Comparison of ENCODE assay signal across 14 mouse cellular contexts in the genomic region with DNA sequence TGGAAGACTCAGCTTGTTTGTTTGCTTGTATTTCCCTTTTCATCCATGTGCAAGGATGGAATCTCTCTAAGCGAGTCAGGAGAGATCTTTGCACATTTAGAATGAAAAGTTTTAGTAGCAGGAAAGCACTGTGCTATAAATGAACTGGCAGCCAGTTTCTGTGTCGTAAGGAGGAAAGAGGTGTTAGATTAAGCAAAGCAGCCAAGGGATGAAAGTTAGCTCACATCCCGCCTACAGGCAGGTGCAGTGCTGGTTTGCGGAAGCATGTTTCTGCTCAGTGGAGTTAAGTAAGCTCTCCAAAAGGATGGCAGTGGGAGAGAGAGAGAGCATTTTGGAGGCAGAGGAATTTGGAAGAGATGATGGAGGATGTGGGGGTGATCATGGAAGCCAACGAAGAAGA.
DNase-seq lines count a peak whose midpoint lies in the region; ATAC-seq and TF ChIP-seq lines count a peak whose summit lies in the region.
"Had no signal": no experiment of that assay in that cellular context is flagged by ENCODE, and none has a peak within 500 bp of the region (broad histone marks: within the 10 kb centered on the region; RNA-seq: fewer than 3 reads in every experiment).

No protein-coding gene starts in this region.

- H3K4me1 ChIP-seq in midbrain, embryonic 11.5 days (ENCODE audit: control insufficient read depth, insufficient read depth, low read length), result peaks cover 19% of the 10 kb centered on the region
- 0 out of 2 replicates have a peak, but pooled peaks cover 3% of the 10 kb centered on the region for H3K4me1 ChIP-seq in midbrain, embryonic 16.5 days (ENCODE audit: control insufficient read depth, insufficient read depth, low read length)

- peak overlapping the region; percentile 35; the same call in 1 of the 2 replicates for H3K27ac ChIP-seq in midbrain, embryonic 11.5 days (ENCODE audit: low read depth, low read length)
- H3K27ac ChIP-seq in midbrain, embryonic 16.5 days (ENCODE audit: low read length), result no peak overlapping the region
- H3K27ac ChIP-seq in gastrocnemius, adult 2 months, result no peak overlapping the region
- H3K27ac ChIP-seq: limb, embryonic 12.5 days; liver, embryonic 15.5 days had no signal

- TF ChIP-seq CTCF in gastrocnemius, adult 2 months (IDR thresholded peaks at IDR 0.05), result no peak

- no peaks in the 10 kb centered on the region for H3K9me3 ChIP-seq in midbrain, embryonic 11.5 days (ENCODE audit: control insufficient read depth, low read length)
- H3K9me3 ChIP-seq in midbrain, embryonic 16.5 days (replicated peaks; ENCODE audit: control insufficient read depth, low read length, poor library complexity, severe bottlenecking), result no peaks in the 10 kb centered on the region
- H3K9me3 ChIP-seq: limb, embryonic 12.5 days; liver, embryonic 15.5 days had no signal

- intact Hi-C loops in left cerebral cortex, postnatal 25 days (cut with DNase I), result loop anchor here (1.0 kb wide), 2 partner anchors 60 to 101 kb away; no protein-coding TSS in a partner anchor
- intact Hi-C loops in gastrocnemius, adult 2 months (cut with DNase I), result loop anchor here (10.0 kb wide), 1 partner anchor 103 kb away; no protein-coding TSS in a partner anchor

- no peaks in the 10 kb centered on the region for H3K27me3 ChIP-seq in midbrain, embryonic 11.5 days (ENCODE audit: control insufficient read depth, insufficient read depth, low read length)
- H3K27me3 ChIP-seq in midbrain, embryonic 16.5 days (ENCODE audit: control insufficient read depth, insufficient read depth, low read depth, low read length), result no peaks in the 10 kb centered on the region
- H3K27me3 ChIP-seq: limb, embryonic 12.5 days; liver, embryonic 15.5 days; Patski had no signal

- H3K9ac ChIP-seq in midbrain, embryonic 11.5 days (ENCODE audit: low read length), result no peak overlapping the region
- no peak overlapping the region for H3K9ac ChIP-seq in midbrain, embryonic 16.5 days (ENCODE audit: low read depth, low read length)
- H3K9ac ChIP-seq: limb, embryonic 12.5 days; liver, embryonic 15.5 days had no signal

- ATAC-seq in midbrain, embryonic 11.5 days (ENCODE audit: low FRiP score), result 0 out of 2 replicates have a peak, but pooled peaks have one; percentile 4
- ATAC-seq in midbrain, embryonic 16.5 days, result no peak
- ATAC-seq: intestine, embryonic 16.5 days; Patski had no signal

- H3K4me2 ChIP-seq in midbrain, embryonic 11.5 days, result no peak overlapping the region
- H3K4me2 ChIP-seq in midbrain, embryonic 16.5 days (ENCODE audit: low read length), result no peak overlapping the region
- H3K4me2 ChIP-seq: heart, embryonic 11.5 days; limb, embryonic 12.5 days; liver, embryonic 15.5 days had no signal

- H3K36me3 ChIP-seq in midbrain, embryonic 11.5 days (ENCODE audit: control insufficient read depth, insufficient read depth, low read length), result no peaks in the 10 kb centered on the region
- no peaks in the 10 kb centered on the region for H3K36me3 ChIP-seq in midbrain, embryonic 16.5 days (ENCODE audit: control insufficient read depth, insufficient read depth, low read length)
- H3K36me3 ChIP-seq: limb, embryonic 12.5 days; liver, embryonic 15.5 days had no signal

- DNase-seq in midbrain, embryonic 11.5 days (ENCODE audit: low spot score, missing footprints), result peak; percentile 81
- DNase-seq in frontal cortex, postnatal 25 days (ENCODE audit: low spot score in 2 of 2), result peak; percentile 15 to 45
- peak; percentile 65 to 96 for DNase-seq in left cerebral cortex, postnatal 25 days (ENCODE audit: low spot score in 2 of 2)
- DNase-seq in right cerebral cortex, postnatal 36 days (ENCODE audit: low spot score in 2 of 2), result peak; percentile 74 to 86
- DNase-seq in urinary bladder, postnatal 4 days (ENCODE audit: low spot score in 2 of 2), result no peak
- no peak for DNase-seq in gastrocnemius, adult 2 months
- DNase-seq: cerebellum, adult 18-20 months; heart, postnatal 36 days had no signal

- WGBS in midbrain, embryonic 11.5 days, result 89% methylated on average over 5 of the region's 5 CpGs
- 74% methylated on average over 5 of the region's 5 CpGs for WGBS in midbrain, embryonic 16.5 days

- no peak overlapping the region for H3K4me3 ChIP-seq in midbrain, embryonic 11.5 days (ENCODE audit: low read depth, low read length)
- no peak overlapping the region for H3K4me3 ChIP-seq in midbrain, embryonic 16.5 days (ENCODE audit: low read depth, low read length)
- no peak overlapping the region for H3K4me3 ChIP-seq in gastrocnemius, adult 2 months
- H3K4me3 ChIP-seq: limb, embryonic 12.5 days; liver, embryonic 15.5 days had no signal

Comparison
In these comparisons a context has a peak if more than half of its experiments do, and no peak if none do; other contexts are left out.
1. DNase-seq: peak in midbrain, embryonic 11.5 days (single experiment), frontal cortex, postnatal 25 days (2 of 2), left cerebral cortex, postnatal 25 days (2 of 2) and right cerebral cortex, postnatal 36 days (2 of 2); none in urinary bladder, postnatal 4 days (0 of 2) and gastrocnemius, adult 2 months (single experiment).